Mouse (Mus musculus) kidney, postnatal 4 days (tissue): Measurements from ENCODE around the gene Foxc2.
"Not testable (repeated sequence)": the region's sequence is repeated elsewhere in the genome, so short reads cannot be mapped to it uniquely, and the experiment has no call there.

ENCODE experiments used
- DNase-seq, 2 experiments: peaks; one replicate each; pipeline ENCODE4 v3.0.0; 2021; ENCODE audit warnings: mixed read lengths in 2 of 2

Foxc2 gene

GRCm38 (mm10) chr8:121119635-121120455 is 3.9 kb downstream of the Foxc2 start:
- peak in 1 of 2 experiments; percentile 48 for DNase-seq

- DNase-seq, result peak in 1 of 2 experiments; percentile 35
Observed at GRCm38 (mm10) chr8:121120456-121121419, 4.8 kb downstream of the Foxc2 start.

- DNase-seq, result no peak
Observed at GRCm38 (mm10) chr8:121121704-121122103, 5.7 kb downstream of the Foxc2 start.

DNA sequence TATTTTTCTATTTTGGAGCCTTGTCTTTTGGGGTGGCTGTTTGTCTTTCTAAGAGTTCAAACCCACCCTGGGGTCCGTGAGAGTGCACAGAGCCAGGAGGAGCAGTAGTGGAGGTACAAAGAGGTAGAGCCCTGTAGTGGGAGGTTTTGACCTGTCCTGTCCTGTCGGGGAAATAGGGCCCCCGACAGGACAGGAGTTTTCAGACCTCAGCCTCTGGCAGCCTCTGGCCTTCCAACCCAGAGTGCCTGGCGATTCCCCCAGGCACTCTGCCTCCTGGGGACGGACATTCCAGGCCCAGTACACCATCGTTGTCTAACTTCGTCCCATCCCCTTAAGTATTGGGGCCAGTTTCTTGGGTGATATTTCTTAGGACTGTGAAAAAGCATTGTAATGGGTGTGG is 6.4 kb downstream of the Foxc2 start:
- no peak for DNase-seq

DNA sequence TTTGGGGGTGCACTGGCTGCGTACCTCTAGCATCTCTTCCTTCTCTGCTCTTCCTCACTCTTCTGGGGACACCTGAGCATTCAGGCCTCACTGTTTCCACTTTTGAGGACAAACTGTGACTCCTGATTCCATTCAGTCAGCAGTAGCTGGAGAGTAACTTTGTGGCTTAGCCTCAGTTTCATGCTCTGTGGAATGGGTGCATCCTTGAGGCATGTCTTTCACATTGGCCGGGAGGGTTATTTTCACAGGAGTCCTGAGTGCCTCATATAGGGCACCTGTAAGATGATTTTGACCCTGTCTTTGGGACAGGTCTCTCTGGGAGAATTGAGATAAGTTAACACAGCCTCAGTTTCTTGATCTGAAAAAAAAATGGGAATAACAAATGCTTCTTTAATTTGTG is 7.1 kb downstream of the Foxc2 start:
- no peak for DNase-seq

- DNase-seq, result peak; percentile 69 to 82
Observed at GRCm38 (mm10) chr8:121124547-121125239, 8.7 kb downstream of the Foxc2 start.

DNA sequence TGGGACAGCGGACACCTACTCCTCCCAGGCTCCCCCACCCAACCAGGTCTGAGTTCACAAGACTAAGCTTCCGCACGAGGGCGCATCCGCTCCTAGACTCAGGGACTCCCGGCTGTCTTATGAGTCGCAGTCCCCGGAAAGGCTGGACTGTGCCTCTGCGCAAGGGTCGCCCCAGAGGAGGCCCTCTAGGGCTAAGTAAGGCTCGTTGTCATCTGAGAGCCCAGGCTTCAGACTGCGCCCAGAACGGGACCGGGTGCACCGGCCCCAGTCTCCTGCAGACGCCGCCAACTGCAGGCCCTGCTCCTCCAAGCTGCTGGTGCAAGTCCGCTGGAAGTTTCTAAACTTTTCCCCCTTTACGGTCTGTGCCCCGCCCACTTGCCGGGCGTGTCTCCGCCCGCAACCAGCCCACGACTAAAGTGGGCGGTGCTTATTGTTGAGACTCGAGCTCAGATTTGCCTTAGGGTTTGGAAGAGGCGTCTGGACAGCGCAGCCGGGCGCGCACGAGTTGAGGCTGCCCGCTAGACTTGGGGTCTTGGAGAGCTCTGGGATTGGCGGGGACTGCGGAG is 9.4 kb downstream of the Foxc2 start:
- DNase-seq, result peak; percentile 88 to 93

DNA sequence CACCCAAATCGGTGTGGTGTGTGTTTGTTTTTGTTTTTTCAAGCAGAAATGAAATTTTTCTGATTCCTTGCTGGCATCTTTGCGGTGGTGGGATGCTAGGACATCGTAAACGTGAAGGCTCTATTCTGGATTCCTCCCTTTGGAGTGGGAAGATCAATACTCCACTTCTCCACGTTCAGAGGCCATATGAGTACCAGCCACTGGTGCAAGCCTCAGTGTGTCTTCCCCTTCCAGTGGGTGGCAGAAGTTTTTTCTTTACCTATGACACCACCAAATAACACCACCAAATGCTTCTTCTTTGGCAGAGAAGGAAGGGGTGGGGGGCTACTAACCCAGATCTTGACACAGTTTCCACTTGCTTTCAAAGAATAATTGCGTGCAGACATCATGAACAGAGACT is 10.2 kb downstream of the Foxc2 start:
- no peak for DNase-seq

- no peak for DNase-seq
Observed at GRCm38 (mm10) chr8:121126694-121127093, 10.7 kb downstream of the Foxc2 start.

- peak in 1 of 2 experiments; percentile 61 for DNase-seq
Observed at GRCm38 (mm10) chr8:121127291-121127701, 11.3 kb downstream of the Foxc2 start.

DNA sequence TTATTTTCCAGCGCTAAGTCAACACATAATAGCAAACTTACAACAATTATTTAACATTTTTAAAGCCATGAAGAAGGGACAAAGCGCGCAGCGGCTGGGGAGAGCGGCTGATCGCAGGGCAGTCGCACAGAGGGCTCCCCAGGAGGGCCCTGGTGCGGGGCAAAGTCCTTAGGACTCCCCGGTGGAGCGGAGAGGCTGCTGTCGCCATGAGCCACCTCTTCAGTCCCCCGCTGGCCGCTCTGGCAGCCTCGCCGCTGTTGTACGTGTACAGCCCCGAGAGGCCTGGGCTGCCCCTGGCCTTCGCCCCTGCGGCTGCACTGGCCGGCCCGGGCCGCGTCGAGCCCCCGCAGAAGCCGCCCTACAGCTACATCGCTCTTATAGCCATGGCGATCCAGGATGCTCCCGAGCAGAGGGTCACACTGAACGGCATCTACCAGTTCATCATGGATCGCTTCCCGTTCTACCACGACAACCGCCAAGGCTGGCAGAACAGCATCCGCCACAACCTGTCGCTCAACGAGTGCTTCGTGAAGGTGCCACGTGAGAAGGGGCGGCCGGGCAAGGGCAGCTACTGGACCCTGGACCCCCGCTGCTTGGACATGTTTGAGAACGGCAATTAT is 11.9 kb downstream of the Foxc2 start, which contains the start of gene Foxl1:
Foxl1 (plus strand) TSS at position 185 of the 620 bp plus-strand sequence.
- peak; percentile 46 to 61 for DNase-seq

GRCm38 (mm10) chr8:121128531-121129264 is 12.7 kb downstream of the Foxc2 start:
- DNase-seq, result peak; percentile 56 to 73

- no peak for DNase-seq
Observed at GRCm38 (mm10) chr8:121129265-121129940, 13.4 kb downstream of the Foxc2 start.

GRCm38 (mm10) chr8:121130522-121130921 is 14.6 kb downstream of the Foxc2 start:
- DNase-seq, result peak; percentile 81 to 83

DNA sequence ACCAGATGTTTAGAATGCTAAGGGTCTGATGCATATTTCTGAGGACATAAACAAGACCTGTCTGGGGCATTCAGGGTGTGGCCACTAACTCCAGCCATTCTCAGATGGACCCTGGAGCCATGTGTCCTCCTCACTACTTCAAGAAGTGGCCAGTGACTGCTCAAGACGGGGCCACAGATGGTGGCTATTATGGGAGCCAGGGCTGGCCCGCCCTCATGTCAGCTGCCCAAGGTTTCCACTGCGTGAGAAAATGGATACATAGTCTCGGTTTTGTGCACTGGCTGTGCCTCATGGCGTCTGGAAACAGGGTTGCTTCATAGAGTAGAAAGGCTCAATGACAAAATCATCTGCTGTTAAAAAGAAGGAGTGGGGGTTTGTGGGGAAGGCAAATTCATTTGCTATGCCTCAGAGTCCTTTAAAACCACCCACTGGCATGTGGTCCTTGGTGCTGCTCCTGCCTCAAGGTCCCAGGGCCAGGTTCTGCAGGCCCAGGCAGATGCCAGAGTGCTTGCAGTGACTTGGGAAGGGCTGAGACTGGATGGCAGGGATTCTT is 17.1 kb downstream of the Foxc2 start:
- DNase-seq, result no peak

DNA sequence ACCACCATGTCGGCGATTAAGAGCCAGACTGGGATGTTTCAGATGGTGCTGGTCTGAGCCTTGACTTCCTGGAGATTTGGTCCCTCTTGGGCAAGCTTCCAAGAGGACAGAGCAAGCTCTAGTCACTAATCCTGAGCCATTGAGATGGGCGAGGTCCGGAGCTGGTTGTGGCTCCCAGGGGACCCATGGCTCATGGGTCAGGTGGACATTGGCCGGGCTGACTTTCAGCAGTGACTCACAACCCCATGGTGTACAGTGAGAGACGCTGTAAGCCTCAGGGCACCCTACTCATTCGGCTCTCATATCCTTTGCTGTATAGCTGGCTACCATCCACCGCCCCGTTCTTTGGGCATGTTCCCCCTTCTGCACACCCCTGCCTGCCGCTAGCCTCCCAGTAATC is 18.1 kb downstream of the Foxc2 start:
- no peak for DNase-seq

DNA sequence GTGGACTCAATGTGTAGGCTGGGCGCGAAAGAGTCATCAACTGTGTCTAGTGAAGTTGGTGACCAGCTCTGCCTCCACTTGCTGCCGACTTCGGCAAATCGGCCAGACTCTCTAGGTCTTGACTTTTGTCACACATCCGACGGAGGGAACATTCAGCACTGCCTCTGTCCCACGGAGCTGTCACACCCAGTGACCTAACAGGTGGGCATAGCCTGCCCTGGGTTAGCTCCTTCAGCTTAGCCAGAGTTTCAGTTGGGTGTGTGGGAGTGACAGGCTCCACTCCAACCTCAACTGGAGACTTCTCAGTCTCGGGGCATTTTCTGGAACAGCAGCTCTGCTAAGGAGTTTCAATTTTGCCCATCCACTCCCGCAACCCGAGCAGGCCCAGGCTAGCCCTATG is 18.5 kb downstream of the Foxc2 start:
- no peak for DNase-seq

DNA sequence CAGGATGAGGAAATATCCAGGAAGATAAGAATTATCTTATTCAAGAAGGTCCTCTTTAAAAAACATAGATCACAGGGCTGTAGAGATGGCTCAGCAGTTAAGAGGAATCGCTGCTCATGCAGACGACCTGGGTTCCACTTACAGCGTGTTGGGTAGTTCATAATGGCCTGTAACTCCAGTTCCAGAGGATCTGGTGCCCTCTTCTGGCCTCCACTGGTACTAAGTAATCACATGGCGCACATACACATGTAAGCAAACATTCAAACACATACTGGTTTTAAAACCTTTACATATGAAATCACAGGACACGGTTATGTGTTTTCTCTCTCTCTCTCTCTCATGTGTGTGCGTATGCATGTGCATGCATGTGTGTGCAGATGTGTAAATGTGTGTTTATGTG is 20.9 kb downstream of the Foxc2 start:
- DNase-seq, result no peak

GRCm38 (mm10) chr8:121145457-121146134 is 29.6 kb downstream of the Foxc2 start:
- not testable (repeated sequence) for DNase-seq
